Mouse (Mus musculus): ENCODE measurements around the gene Ccpg1. TPM values are rescaled to one million over a fixed set of nuclear protein-coding genes. Genes with fewer than 3 reads are reported as not detected.

Ccpg1 gene
- polyA plus RNA-seq, 1 experiment from 2014 or later, result 17.4 TPM

Small RNA genes within 50 kb of the gene (microRNA-seq; reads per million reads assigned to microRNA genes)
- gene Gm27353 (ENCODE audit: borderline number of aligned reads), result not detected

Other genes starting within 250 kb of the Ccpg1 start
- gene Prtg, start 178.6 kb upstream of the Ccpg1 start, polyA plus RNA-seq (2014; fragmentation: Nextera tagmentation; extraction: Ambion mirVana), result 3.2 and 4.3 TPM in 2 replicates
- gene Pygo1, start 59.8 kb upstream of the Ccpg1 start, polyA plus RNA-seq (2014; fragmentation: Nextera tagmentation; extraction: Ambion mirVana), result 2.0 and 2.9 TPM in 2 replicates
- 0.50 and 1.2 TPM in 2 replicates for gene Dyx1c1, start 26.6 kb upstream of the Ccpg1 start, polyA plus RNA-seq (2014; fragmentation: Nextera tagmentation; extraction: Ambion mirVana)
- gene Gm44503, start 26.6 kb upstream of the Ccpg1 start, polyA plus RNA-seq (2014; fragmentation: Nextera tagmentation; extraction: Ambion mirVana), result not detected in 2 replicates
- gene Ccpg1os, start within 50 bp of the Ccpg1 start, polyA plus RNA-seq (2014; fragmentation: Nextera tagmentation; extraction: Ambion mirVana), result 13.3 and 13.5 TPM in 2 replicates
- gene Pigb, start 54.9 kb downstream of the Ccpg1 start, polyA plus RNA-seq (2014; fragmentation: Nextera tagmentation; extraction: Ambion mirVana), result 10.7 and 11.3 TPM in 2 replicates
- 1.6 and 2.0 TPM in 2 replicates for gene Rab27a, start 59.4 kb downstream of the Ccpg1 start, polyA plus RNA-seq (2014; fragmentation: Nextera tagmentation; extraction: Ambion mirVana)
- gene Khdc3, start 116.4 kb downstream of the Ccpg1 start, polyA plus RNA-seq (2014; fragmentation: Nextera tagmentation; extraction: Ambion mirVana), result not detected in 2 replicates
- gene Gm20509, start 117.0 kb downstream of the Ccpg1 start, polyA plus RNA-seq (2014; fragmentation: Nextera tagmentation; extraction: Ambion mirVana), result not detected in 2 replicates
- gene Rsl24d1, start 128.0 kb downstream of the Ccpg1 start, polyA plus RNA-seq (2014; fragmentation: Nextera tagmentation; extraction: Ambion mirVana), result 102 and 110 TPM in 2 replicates

Data from heart, embryonic 11.5 days (tissue).